Mouse (Mus musculus) left cerebral cortex, adult 9 months (tissue): ENCODE results near the gene Nav1.

Experiments
- DNase-seq, 2 experiments: peaks; one replicate each; pipeline ENCODE4 v3.0.0; 2022; ENCODE audit warnings: low spot score in 2 of 2

Gene Nav1

GRCm38 (mm10) chr1:135617344-135617743 is 10.2 kb upstream of the Nav1 start:
- no peak for DNase-seq

GRCm38 (mm10) chr1:135615715-135616641 is 8.9 kb upstream of the Nav1 start:
- peak in 1 of 2 experiments; percentile 63 for DNase-seq

DNA sequence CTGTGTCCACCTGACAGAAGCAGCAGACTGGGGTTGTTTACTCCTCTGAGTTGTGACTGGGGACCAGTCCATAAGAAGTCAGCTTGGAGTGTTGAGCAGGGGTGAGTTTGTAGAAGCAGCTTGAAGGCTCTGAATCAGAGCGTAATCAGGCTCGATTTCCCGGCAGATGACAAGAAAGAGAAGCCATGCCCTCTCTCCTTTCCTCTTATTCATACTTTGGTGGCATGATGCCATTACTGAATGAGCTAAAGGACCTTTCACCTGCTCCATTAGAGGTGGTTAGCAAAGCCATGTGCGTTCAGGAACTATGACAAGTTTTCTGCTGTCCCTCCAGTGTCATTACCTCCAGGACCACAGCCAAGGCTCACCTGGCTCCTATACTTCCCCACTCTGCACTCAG is 2.5 kb upstream of the Nav1 start:
- no peak for DNase-seq

DNA sequence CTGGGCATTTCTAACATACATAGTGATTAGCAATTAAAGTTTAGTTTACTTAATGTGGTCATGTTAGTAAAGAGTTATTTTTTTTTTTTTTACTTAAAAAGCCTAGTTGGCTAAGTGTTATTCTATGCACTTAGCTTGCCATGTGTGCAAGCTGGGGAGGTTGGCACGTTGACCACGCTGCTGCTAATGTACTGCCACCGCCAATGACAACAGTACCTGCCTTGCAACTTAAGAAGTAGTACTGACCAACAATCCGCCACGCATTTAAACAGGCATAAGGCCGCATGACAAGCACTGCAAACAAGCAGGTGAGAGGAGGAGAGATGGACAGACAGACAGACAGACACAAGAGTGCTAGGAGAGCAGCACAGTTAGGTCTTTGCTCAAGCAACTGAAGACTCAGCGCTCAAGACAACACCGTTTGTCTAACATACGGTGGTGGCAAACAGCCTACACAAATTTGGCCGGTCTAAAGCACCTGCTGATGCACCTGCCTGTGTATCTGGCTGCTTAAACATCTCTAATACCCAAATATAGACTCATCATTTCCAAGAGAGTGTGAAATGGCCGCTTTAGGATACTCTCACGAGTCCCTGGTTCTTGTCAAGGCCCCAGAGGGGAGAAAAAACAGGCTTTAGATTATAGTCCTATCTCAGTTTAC is 610 bp downstream of the Nav1 start:
- no peak for DNase-seq

- no peak for DNase-seq
These were observed 1.6 kb downstream of the Nav1 start for GRCm38 (mm10) chr1:135605530-135605929.

DNA sequence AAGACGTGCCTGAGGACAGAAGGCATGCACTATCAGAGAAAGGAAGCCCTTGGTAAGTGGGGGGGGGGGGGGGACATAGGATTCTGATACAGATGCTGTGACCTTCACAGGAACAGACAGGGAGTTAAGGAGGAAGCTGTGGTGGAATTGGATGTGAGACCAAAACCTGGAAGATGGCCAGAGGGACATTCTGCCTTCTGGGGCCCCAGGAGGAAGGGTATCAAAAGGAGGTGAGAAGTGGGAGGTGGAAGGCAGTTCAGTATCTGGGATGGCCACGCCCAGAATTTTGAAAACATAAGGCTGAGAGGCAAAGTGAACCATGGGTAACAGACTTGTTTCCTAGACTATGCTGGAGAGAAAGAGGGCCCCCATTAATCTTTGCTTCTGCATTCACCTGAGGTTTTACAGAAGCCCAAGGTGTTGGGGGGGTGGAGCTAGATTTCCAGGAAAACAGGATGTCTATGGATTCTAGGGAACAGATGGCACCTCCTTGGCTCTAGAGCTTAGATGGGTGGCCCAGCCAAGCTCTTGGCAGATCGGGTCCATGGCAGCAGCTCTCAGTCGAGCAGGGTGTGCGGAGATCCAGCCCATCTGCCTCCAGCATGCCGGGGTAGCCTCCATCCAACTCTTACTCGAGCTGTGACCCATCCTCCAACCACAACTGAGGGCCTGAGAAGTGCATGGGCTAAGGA is 2.6 kb downstream of the Nav1 start:
- no peak for DNase-seq

DNA sequence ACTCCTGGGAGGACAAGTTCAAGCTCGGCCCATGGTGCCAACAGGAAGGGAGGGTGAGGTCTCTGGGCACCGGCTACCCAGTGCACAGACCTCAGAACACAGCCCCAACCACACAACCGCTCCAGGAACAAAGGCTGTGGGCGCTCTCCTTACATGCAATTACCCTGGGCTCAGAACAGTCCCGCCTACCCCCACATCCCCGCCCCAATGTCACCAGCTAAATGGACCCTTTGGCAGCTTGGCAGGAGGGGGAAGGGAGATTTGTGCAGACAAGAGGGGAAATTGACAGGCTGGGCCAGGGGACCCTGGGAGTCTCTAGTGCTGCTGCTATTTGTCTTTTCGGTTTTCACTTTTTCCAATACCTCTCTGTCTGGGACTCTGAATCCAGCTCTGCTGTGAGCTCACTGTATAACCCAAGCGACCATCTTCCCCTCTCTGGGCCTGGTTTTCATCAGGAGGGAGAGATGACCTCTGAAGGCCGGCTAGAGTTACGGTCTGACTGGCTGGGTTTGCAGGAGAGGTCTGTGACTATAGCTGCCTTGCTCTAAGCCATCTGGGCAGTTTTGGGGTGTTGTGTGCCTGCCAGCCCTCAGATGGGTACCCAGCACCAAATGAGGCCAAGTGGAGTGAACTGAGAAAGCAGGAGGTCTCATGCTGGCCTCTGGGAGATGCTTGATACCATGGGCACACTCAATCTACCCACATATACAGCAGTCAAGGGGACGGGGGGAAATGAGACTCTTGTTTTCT is 3.8 kb downstream of the Nav1 start:
- no peak for DNase-seq

GRCm38 (mm10) chr1:135600023-135601005 is 6.8 kb downstream of the Nav1 start:
- no peak for DNase-seq

GRCm38 (mm10) chr1:135598251-135598879 is 8.7 kb downstream of the Nav1 start:
- no peak for DNase-seq

GRCm38 (mm10) chr1:135594279-135594903 is 12.7 kb downstream of the Nav1 start:
- DNase-seq: no peak

DNA sequence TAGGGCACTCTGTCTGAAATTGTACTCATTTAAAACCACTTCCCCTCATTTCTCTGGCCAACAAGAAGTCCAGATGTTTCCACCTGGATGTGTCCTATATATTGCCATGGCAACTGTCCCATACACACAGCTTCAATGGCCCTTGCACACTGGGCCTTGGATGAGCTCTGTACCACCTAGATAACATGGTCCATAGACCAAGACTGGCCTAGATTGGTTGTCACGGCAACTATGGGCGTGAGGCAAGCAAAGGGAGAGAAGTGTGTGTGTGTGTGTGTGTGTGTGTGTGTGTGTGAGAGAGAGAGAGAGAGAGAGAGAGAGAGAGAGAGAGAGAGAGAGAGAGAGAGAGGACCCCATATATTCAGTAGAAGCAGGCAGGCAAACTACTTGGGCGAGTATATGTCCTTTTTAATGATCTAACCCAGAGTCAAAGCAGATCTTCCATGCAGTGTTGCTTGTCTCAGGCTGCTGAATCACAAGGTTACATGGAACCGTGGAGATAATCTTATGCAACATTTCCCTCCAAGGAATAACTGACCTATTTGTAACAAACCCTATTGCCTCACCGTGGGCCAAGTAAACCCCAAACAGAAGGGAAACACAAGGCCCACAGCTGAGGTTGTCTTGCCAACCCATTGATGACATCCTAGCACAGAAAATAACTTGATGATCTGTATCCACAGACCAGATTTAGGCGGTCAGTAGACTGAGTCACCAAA is 13.4 kb downstream of the Nav1 start:
- DNase-seq: no peak

- no peak for DNase-seq
These were observed 16.3 kb downstream of the Nav1 start for GRCm38 (mm10) chr1:135590776-135591175.

DNA sequence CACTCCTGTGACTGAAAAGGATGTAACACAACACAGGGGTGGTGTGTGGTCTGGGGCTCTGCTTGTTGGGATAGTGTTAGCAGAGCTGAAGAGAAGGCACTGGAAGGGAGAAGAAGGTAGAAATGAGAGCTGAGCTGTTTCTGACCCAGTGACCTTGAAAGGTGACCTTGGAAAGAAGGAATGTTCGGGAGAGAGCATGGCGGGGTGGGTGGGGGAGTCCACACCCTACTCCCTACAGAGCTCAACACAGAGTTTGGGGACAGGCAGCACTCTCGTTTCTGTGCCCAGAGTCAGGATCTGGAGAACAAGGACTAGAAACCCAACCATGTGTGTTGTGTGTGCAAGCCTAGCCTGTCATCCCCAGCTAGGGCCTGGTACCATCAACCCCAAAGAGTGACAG is 18.1 kb downstream of the Nav1 start:
- DNase-seq: no peak

GRCm38 (mm10) chr1:135586903-135587302 is 20.2 kb downstream of the Nav1 start:
- DNase-seq: no peak

DNA sequence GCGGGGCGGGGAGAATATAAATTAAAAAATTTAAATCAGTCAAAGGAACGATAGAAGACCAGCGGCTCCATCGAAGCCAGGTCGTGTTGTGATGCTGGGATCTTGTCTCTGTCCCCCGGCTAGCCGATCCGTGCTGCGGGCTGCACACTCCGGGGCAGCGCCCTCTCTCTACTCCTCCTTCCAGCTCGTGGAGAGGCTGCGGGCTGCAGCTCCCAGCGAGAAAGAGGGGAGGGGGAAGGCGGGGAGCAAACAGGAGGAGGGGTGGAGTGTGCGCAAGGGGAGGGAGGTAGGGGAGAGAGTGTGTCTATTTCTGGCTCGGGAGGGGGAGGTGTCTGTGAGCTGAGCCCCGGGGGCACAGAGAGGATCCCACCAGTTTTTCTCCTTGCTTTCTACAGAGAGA is 21.5 kb downstream of the Nav1 start:
- DNase-seq: peak in 1 of 2 experiments; percentile 64

DNA sequence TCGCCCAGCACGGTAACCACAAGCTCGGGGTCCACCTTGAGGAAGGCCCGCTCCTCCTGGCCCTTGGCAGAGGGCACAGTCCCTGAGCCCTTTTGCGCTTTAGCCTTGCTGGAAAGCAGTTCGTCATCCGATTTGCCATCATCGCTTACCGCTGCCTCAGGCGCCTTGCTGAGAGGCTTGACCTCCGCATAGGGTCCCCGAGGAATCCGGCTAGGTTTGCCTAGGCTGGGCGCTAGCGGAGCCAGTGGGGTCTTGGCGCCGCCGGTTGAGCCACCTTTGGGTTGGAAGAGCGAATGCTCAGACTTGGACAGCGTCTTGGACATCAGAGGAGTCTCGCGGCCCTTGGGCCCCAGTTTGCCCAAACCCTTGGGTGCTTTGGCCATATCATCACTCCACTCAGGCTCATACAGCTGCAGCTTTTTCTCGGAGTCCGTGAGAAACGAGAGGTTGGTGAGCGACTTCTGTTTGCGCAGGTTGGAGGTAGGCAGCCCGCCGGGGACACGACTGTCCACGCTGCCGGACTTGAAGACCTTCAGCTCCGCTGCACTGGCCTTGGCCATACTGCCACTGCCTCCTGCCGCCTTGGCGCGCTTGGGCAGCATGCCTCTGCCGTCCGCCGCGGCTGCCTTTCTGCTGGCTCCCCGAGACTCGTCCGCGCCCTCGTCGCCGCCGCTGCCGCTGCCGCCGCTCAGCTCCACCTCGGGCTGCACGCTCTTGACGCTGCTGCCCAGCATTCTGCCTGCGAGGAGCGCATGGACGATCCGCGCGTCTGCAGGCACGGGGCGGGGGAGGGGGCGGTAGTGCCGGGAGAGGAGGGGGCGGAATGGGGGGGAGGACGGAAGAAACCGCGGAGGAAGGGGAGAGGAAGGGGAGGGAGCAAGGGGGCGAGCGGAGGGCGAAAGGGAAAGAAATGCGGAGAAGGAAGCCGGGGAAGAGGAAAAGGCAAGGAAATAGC is 22.2 kb downstream of the Nav1 start:
- DNase-seq: peak in 1 of 2 experiments; percentile 59

- DNase-seq: peak in 1 of 2 experiments; percentile 55
These were observed 23.2 kb downstream of the Nav1 start for GRCm38 (mm10) chr1:135583678-135584515.
